Mouse (Mus musculus) brain, embryonic 14.5 days (tissue): ENCODE data around the gene Cldn22.

ENCODE experiments used
- CTCF ChIP-seq: fragments of 200-500 bp; IDR thresholded peaks from 2 replicates; pipeline ENCODE4 v1.5.1; 2012; ENCODE audit warnings: inconsistent platforms, mild to moderate bottlenecking, moderate library complexity, borderline replicate concordance; ENCODE audit not compliant: insufficient read depth, insufficient read length; ENCODE audit errors: extremely low read depth
- POLR2A ChIP-seq: fragments of 200-500 bp; IDR thresholded peaks from 2 replicates; pipeline ENCODE4 v1.6.1; 2012; ENCODE audit warnings: mild to moderate bottlenecking, inconsistent platforms, borderline replicate concordance; ENCODE audit not compliant: poor library complexity, insufficient read depth, insufficient read length, severe bottlenecking; ENCODE audit errors: extremely low read depth

- TF ChIP-seq CTCF, result no peak
- no peak for TF ChIP-seq POLR2A
Measured at GRCm38 (mm10) chr8:47824182-47824581, at the start of gene Cldn22.
